Mouse (Mus musculus): ENCODE measurements around the gene Galnt3. TPM values are rescaled to one million over a fixed set of nuclear protein-coding genes. Genes with fewer than 3 reads are reported as not detected.

Gene Galnt3
- total and polyA plus RNA-seq, 3 experiments = 0.13 to 0.59 TPM; not detected in 1

DNA sequence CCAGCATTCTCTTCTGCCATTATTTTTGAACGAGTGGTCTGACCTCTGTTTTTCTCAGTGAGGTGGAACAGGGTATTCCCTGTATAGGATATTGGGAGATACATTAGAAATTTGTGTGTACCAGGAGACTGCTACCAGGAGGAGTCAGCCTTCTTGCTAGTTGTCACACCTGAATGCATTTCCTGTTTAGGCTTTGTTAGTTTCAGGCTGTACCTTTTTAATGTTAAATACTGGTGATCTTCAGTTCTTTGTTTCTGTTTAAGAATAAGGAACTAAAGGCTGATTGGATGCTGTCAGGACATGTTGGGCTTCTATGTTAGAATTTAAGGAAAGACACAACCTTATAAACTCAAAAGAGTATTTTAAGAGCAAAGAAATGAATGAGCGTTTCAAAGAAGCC is 26.6 kb upstream of the Galnt3 start:
- no peak overlapping the region for H3K27ac ChIP-seq
- no peaks in the 10 kb centered on the region for H3K4me1 ChIP-seq (ENCODE audit: control insufficient read depth, insufficient read depth, low read length)
- no peak for TF ChIP-seq POLR2A (IDR thresholded peaks at IDR 0.05; ENCODE audit: insufficient read depth, low read depth, low read length)
- no peak for TF ChIP-seq CTCF (IDR thresholded peaks at IDR 0.05)
- no peak for TF ChIP-seq EP300 (IDR thresholded peaks at IDR 0.05; ENCODE audit: insufficient read depth, low read depth, low read length)
- WGBS = 76% methylated on average over 2 of the region's 2 CpGs
- no peaks in the 10 kb centered on the region for H3K79me2 ChIP-seq (replicated peaks; ENCODE audit: control insufficient read depth, insufficient read depth, low read length)
- H3K4me3 ChIP-seq = no peak overlapping the region
- intact Hi-C loops (cut with DNase I) = no loop called here
- H3K36me3 ChIP-seq (ENCODE audit: control insufficient read depth, insufficient read depth, low read length) = no peaks in the 10 kb centered on the region
- H3K9ac ChIP-seq (ENCODE audit: low read depth, low read length) = no peak overlapping the region
- no peak for DNase-seq
- H3K27me3 ChIP-seq (ENCODE audit: control insufficient read depth, insufficient read depth, low read length) = no peaks in the 10 kb centered on the region

- no peak for DNase-seq
- Histone ChIP-seq H3K27ac (no peak overlapping the region), H3K27me3 (ENCODE audit: control insufficient read depth, insufficient read depth, low read length) (no peaks in the 10 kb centered on the region), H3K4me3 (no peak overlapping the region), H3K79me2 (replicated peaks; ENCODE audit: control insufficient read depth, insufficient read depth, low read length) (no peaks in the 10 kb centered on the region), H3K36me3 (ENCODE audit: control insufficient read depth, insufficient read depth, low read length) (no peaks in the 10 kb centered on the region), H3K9ac (ENCODE audit: low read depth, low read length) (no peak overlapping the region), H3K4me1 (ENCODE audit: control insufficient read depth, insufficient read depth, low read length) (no peaks in the 10 kb centered on the region)
- no peak for TF ChIP-seq EP300 (IDR thresholded peaks at IDR 0.05; ENCODE audit: insufficient read depth, low read depth, low read length)
- WGBS = 43% methylated on average over 3 of the region's 3 CpGs
- intact Hi-C loops (cut with DNase I) = no loop called here
These were observed 25.7 kb upstream of the Galnt3 start for GRCm38 (mm10) chr2:66150531-66150930.

GRCm38 (mm10) chr2:66148654-66149230 is 23.9 kb upstream of the Galnt3 start:
- no peak overlapping the region for H3K4me3 ChIP-seq
- H3K79me2 ChIP-seq (replicated peaks; ENCODE audit: control insufficient read depth, insufficient read depth, low read length) = no peaks in the 10 kb centered on the region
- no peaks in the 10 kb centered on the region for H3K36me3 ChIP-seq (ENCODE audit: control insufficient read depth, insufficient read depth, low read length)
- no peaks in the 10 kb centered on the region for H3K4me1 ChIP-seq (ENCODE audit: control insufficient read depth, insufficient read depth, low read length)
- no peak for DNase-seq
- TF ChIP-seq EP300 (IDR thresholded peaks at IDR 0.05; ENCODE audit: insufficient read depth, low read depth, low read length) (no peak), CTCF (IDR thresholded peaks at IDR 0.05) (no peak), POLR2A (IDR thresholded peaks at IDR 0.05; ENCODE audit: insufficient read depth, low read depth, low read length) (no peak)
- H3K27me3 ChIP-seq (ENCODE audit: control insufficient read depth, insufficient read depth, low read length) = no peaks in the 10 kb centered on the region
- intact Hi-C loops (cut with DNase I) = no loop called here
- WGBS = 77% methylated on average over 10 of the region's 10 CpGs
- no peak overlapping the region for H3K9ac ChIP-seq (ENCODE audit: low read depth, low read length)
- no peak overlapping the region for H3K27ac ChIP-seq

GRCm38 (mm10) chr2:66146473-66146872 is 21.7 kb upstream of the Galnt3 start:
- H3K27ac ChIP-seq = no peak overlapping the region
- H3K27me3 ChIP-seq (ENCODE audit: control insufficient read depth, insufficient read depth, low read length) = no peaks in the 10 kb centered on the region
- H3K4me1 ChIP-seq (ENCODE audit: control insufficient read depth, insufficient read depth, low read length) = no peaks in the 10 kb centered on the region
- WGBS = 37% methylated on average over 4 of the region's 4 CpGs
- H3K79me2 ChIP-seq (replicated peaks; ENCODE audit: control insufficient read depth, insufficient read depth, low read length) = no peaks in the 10 kb centered on the region
- H3K9ac ChIP-seq (ENCODE audit: low read depth, low read length) = no peak overlapping the region
- DNase-seq = no peak
- no peaks in the 10 kb centered on the region for H3K36me3 ChIP-seq (ENCODE audit: control insufficient read depth, insufficient read depth, low read length)
- no peak overlapping the region for H3K4me3 ChIP-seq
- intact Hi-C loops (cut with DNase I) = no loop called here
- TF ChIP-seq EP300 (IDR thresholded peaks at IDR 0.05; ENCODE audit: insufficient read depth, low read depth, low read length) (no peak), POLR2A (IDR thresholded peaks at IDR 0.05; ENCODE audit: insufficient read depth, low read depth, low read length) (no peak), CTCF (IDR thresholded peaks at IDR 0.05) (no peak)

- Histone ChIP-seq H3K9ac (ENCODE audit: low read depth, low read length) (no peak overlapping the region), H3K27ac (no peak overlapping the region), H3K4me1 (ENCODE audit: control insufficient read depth, insufficient read depth, low read length) (no peaks in the 10 kb centered on the region), H3K36me3 (ENCODE audit: control insufficient read depth, insufficient read depth, low read length) (no peaks in the 10 kb centered on the region), H3K27me3 (ENCODE audit: control insufficient read depth, insufficient read depth, low read length) (no peaks in the 10 kb centered on the region), H3K79me2 (replicated peaks; ENCODE audit: control insufficient read depth, insufficient read depth, low read length) (no peaks in the 10 kb centered on the region), H3K4me3 (no peak overlapping the region)
- intact Hi-C loops (cut with DNase I) = no loop called here
- TF ChIP-seq POLR2A (IDR thresholded peaks at IDR 0.05; ENCODE audit: insufficient read depth, low read depth, low read length) (no peak), CTCF (IDR thresholded peaks at IDR 0.05) (no peak), EP300 (IDR thresholded peaks at IDR 0.05; ENCODE audit: insufficient read depth, low read depth, low read length) (no peak)
- no peak for DNase-seq
- 16% methylated on average over 5 of the region's 5 CpGs for WGBS
These were observed 20.0 kb upstream of the Galnt3 start for GRCm38 (mm10) chr2:66144770-66145169.

- intact Hi-C loops (cut with DNase I) = no loop called here
- 88% methylated on average over 4 of the region's 4 CpGs for WGBS
- DNase-seq = no peak
- H3K27me3 ChIP-seq (ENCODE audit: control insufficient read depth, insufficient read depth, low read length) = no peaks in the 10 kb centered on the region
- no peaks in the 10 kb centered on the region for H3K36me3 ChIP-seq (ENCODE audit: control insufficient read depth, insufficient read depth, low read length)
- H3K27ac ChIP-seq = no peak overlapping the region
- H3K4me3 ChIP-seq = no peak overlapping the region
- TF ChIP-seq CTCF (IDR thresholded peaks at IDR 0.05) (no peak), EP300 (IDR thresholded peaks at IDR 0.05; ENCODE audit: insufficient read depth, low read depth, low read length) (no peak), POLR2A (IDR thresholded peaks at IDR 0.05; ENCODE audit: insufficient read depth, low read depth, low read length) (no peak)
- H3K4me1 ChIP-seq (ENCODE audit: control insufficient read depth, insufficient read depth, low read length) = no peaks in the 10 kb centered on the region
- H3K9ac ChIP-seq (ENCODE audit: low read depth, low read length) = no peak overlapping the region
- H3K79me2 ChIP-seq (replicated peaks; ENCODE audit: control insufficient read depth, insufficient read depth, low read length) = no peaks in the 10 kb centered on the region
These were observed 18.5 kb upstream of the Galnt3 start for GRCm38 (mm10) chr2:66143284-66143683.
